Mouse (Mus musculus) heart, embryonic 13.5 days (tissue): ENCODE data around the gene Lbr. TPM values are rescaled to one million over a fixed set of nuclear protein-coding genes. Genes with fewer than 3 reads are reported as not detected.

Source experiments
- ATAC-seq: fragments of 200-750 bp; cut with Nextera tagmentation; 2 replicates; pipeline ENCODE4 v1.8.0; 2017; ENCODE audit warnings: moderate TSS enrichment; ENCODE audit not compliant: insufficient number of reproducible peaks, low FRiP score, low TSS enrichment; ENCODE audit errors: extremely low read depth
- H3K27ac ChIP-seq: fragments of 300-500 bp; sonication (generic); replicated peaks from 2 replicates; pipeline ENCODE4 v1.5.1; 2015; ENCODE audit warnings: moderate library complexity, mild to moderate bottlenecking, inconsistent platforms
- H3K27me3 ChIP-seq: fragments of 300-500 bp; sonication (generic); replicated peaks from 2 replicates; pipeline ENCODE4 v1.6.1; 2015; ENCODE audit warnings: mild to moderate bottlenecking, inconsistent platforms
- H3K36me3 ChIP-seq: fragments of 300-500 bp; sonication (generic); 2 replicates; pipeline ENCODE4 v1.6.1; 2015; ENCODE audit warnings: mild to moderate bottlenecking, inconsistent platforms
- H3K4me1 ChIP-seq: fragments of 300-500 bp; sonication (generic); 2 replicates; pipeline ENCODE4 v1.6.1; 2015; ENCODE audit warnings: inconsistent platforms
- H3K4me2 ChIP-seq: fragments of 300-500 bp; sonication (generic); 2 replicates; pipeline ENCODE4 v1.6.1; 2015; ENCODE audit warnings: inconsistent platforms, mild to moderate bottlenecking, moderate library complexity
- H3K4me3 ChIP-seq: fragments of 300-500 bp; sonication (generic); 2 replicates; pipeline ENCODE4 v1.5.1; 2015; ENCODE audit warnings: moderate library complexity, mild to moderate bottlenecking, inconsistent platforms
- H3K9ac ChIP-seq: fragments of 300-500 bp; sonication (generic); 2 replicates; pipeline ENCODE4 v1.6.1; 2015; ENCODE audit warnings: inconsistent platforms, mild to moderate bottlenecking, moderate library complexity
- H3K9me3 ChIP-seq: fragments of 300-500 bp; sonication (generic); 2 replicates; pipeline ENCODE4 v1.6.1; 2016; ENCODE audit warnings: inconsistent platforms
- WGBS: fragments of 180-500 bp; shearing (Covaris S2); methylation state at CpG from one replicate; pipeline ENCODE4 v1.1.7; 2015; ENCODE audit warnings: mixed read lengths; 5-methylcytosine and 5-hydroxymethylcytosine counted together
- polyA plus RNA-seq: library from polyadenylated mRNA; unstranded; fragments of >200 nt; fragmentation: Nextera tagmentation; extraction: Ambion mirVana; gene quantifications from 2 replicates; pipeline ENCODE4 v1.2.1, GENCODE M21; 2015

The Lbr gene
- polyA plus RNA-seq, 1 experiment from 2014 or later: 62.2 TPM

GRCm38 (mm10) chr1:181865863-181866216, 23.0 kb upstream of the Lbr start:
- no peaks in the 10 kb centered on the region for H3K36me3 ChIP-seq
- H3K9ac ChIP-seq: no peak overlapping the region
- no peak overlapping the region for H3K4me2 ChIP-seq
- no peaks in the 10 kb centered on the region for H3K9me3 ChIP-seq
- H3K27me3 ChIP-seq: peaks cover 13% of the 10 kb centered on the region
- peaks cover 4% of the 10 kb centered on the region; the same call in 1 of the 2 replicates for H3K4me1 ChIP-seq
- no peak for ATAC-seq
- no peak overlapping the region for H3K27ac ChIP-seq
- 65% methylated on average over 5 of the region's 5 CpGs for WGBS
- H3K4me3 ChIP-seq: no peak overlapping the region

GRCm38 (mm10) chr1:181864971-181865862, 22.4 kb upstream of the Lbr start:
- Histone ChIP-seq H3K36me3 (no peaks in the 10 kb centered on the region), H3K4me3 (no peak overlapping the region), H3K9ac (no peak overlapping the region), H3K27ac (no peak overlapping the region), H3K4me1 (peaks cover 9% of the 10 kb centered on the region), H3K9me3 (no peaks in the 10 kb centered on the region), H3K27me3 (peaks cover 13% of the 10 kb centered on the region), H3K4me2 (no peak overlapping the region)
- ATAC-seq: no peak
- WGBS: 66% methylated on average over 11 of the region's 11 CpGs

DNA sequence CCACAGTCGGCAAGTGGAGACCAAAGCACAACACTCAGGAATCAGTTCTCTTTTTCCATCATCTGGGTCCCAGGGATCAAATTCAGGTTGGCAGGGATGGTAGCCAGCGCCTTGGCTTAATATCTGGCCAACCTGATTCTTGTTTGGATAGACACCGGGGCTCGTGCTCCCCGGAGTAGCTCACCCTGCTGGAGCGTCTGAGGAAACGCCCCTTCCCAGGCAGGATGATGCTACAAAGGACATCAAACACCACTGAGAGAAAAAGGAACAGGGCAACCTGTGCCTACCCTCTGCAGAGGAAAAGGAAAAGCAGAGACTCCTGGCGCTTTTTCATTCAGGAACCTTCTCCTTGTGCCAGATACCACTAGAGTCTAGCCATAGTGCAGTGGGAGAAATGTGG, 20.6 kb upstream of the Lbr start:
- Histone ChIP-seq H3K4me1 (peaks cover 9% of the 10 kb centered on the region), H3K4me3 (no peak overlapping the region), H3K9ac (no peak overlapping the region), H3K27me3 (peaks cover 13% of the 10 kb centered on the region), H3K27ac (no peak overlapping the region), H3K36me3 (no peaks in the 10 kb centered on the region), H3K9me3 (no peaks in the 10 kb centered on the region), H3K4me2 (no peak overlapping the region)
- 32% methylated on average over 8 of the region's 8 CpGs for WGBS
- ATAC-seq: no peak

DNA sequence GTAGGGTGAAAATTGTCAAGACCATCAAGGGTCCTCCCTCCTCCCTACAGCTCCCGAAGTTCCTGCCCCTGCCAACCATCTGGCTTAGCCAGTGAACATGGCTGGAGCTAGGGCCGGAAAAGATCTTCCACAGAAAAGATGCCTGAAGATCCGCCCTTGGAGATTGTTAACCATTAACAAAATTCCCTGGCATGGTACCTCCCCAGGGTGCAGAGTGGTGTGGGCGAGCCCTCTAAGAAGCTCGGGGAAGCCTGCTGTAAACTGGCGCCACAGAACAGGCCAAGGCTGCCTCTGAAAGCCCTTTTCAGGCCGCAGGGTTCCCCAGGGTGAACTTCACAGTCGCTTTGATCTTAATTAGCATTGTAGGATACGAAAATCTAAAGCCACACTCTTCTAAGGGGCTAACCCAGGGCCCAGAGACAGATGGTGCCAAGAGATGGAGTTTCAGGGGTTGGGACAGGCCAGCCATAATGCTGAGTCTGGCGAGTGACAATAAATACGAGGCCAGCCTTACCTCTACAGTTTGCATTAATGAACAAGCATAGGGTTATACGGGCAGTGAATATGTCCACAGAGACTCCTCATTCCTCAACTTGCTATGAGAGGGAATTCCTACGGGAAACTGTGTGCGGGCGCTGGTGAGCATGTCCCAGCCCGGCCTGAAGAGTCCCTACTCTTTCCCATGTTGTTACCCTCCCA, 20.0 kb upstream of the Lbr start:
- no peak overlapping the region for H3K27ac ChIP-seq
- no peak overlapping the region for H3K9ac ChIP-seq
- peaks cover 13% of the 10 kb centered on the region for H3K27me3 ChIP-seq
- WGBS: 55% methylated on average over 16 of the region's 16 CpGs
- no peaks in the 10 kb centered on the region for H3K36me3 ChIP-seq
- H3K4me1 ChIP-seq: peaks cover 9% of the 10 kb centered on the region
- H3K4me3 ChIP-seq: no peak overlapping the region
- no peak overlapping the region for H3K4me2 ChIP-seq
- no peaks in the 10 kb centered on the region for H3K9me3 ChIP-seq
- no peak for ATAC-seq

- H3K9me3 ChIP-seq: no peaks in the 10 kb centered on the region
- ATAC-seq: no peak
- 71% methylated on average over 2 of the region's 2 CpGs for WGBS
Observed at GRCm38 (mm10) chr1:181861181-181861902, 18.5 kb upstream of the Lbr start.

GRCm38 (mm10) chr1:181860659-181861058, 17.8 kb upstream of the Lbr start:
- Histone ChIP-seq H3K9me3 (no peaks in the 10 kb centered on the region), H3K4me2 (no peak overlapping the region), H3K36me3 (no peaks in the 10 kb centered on the region), H3K9ac (no peak overlapping the region), H3K27me3 (peaks cover 13% of the 10 kb centered on the region), H3K4me3 (no peak overlapping the region), H3K4me1 (peaks cover 9% of the 10 kb centered on the region), H3K27ac (peak overlapping the region; percentile 36; the same call in 1 of the 2 replicates)
- 21% methylated on average over 5 of the region's 5 CpGs for WGBS
- peak; percentile 32; the same call in 1 of the 2 replicates for ATAC-seq

More at GRCm38 (mm10) chr1:181861181-181861902, 18.5 kb upstream of the Lbr start:
- H3K27me3 ChIP-seq: peaks cover 13% of the 10 kb centered on the region
- peak overlapping the region; percentile 36; the same call in 1 of the 2 replicates for H3K27ac ChIP-seq
- H3K4me2 ChIP-seq: no peak overlapping the region
- H3K4me1 ChIP-seq: peaks cover 9% of the 10 kb centered on the region
- H3K36me3 ChIP-seq: no peaks in the 10 kb centered on the region
- H3K4me3 ChIP-seq: no peak overlapping the region
- H3K9ac ChIP-seq: no peak overlapping the region

- H3K27ac ChIP-seq: no peak overlapping the region
- no peak for ATAC-seq
- no peak overlapping the region for H3K4me2 ChIP-seq
- H3K9ac ChIP-seq: no peak overlapping the region
- 70% methylated on average over 2 of the region's 2 CpGs for WGBS
- peaks cover 29% of the 10 kb centered on the region for H3K4me1 ChIP-seq
- no peaks in the 10 kb centered on the region for H3K9me3 ChIP-seq
- no peak overlapping the region for H3K4me3 ChIP-seq
- H3K27me3 ChIP-seq: no peaks in the 10 kb centered on the region
- no peaks in the 10 kb centered on the region for H3K36me3 ChIP-seq
Observed at GRCm38 (mm10) chr1:181856329-181856728, 13.5 kb upstream of the Lbr start.

DNA sequence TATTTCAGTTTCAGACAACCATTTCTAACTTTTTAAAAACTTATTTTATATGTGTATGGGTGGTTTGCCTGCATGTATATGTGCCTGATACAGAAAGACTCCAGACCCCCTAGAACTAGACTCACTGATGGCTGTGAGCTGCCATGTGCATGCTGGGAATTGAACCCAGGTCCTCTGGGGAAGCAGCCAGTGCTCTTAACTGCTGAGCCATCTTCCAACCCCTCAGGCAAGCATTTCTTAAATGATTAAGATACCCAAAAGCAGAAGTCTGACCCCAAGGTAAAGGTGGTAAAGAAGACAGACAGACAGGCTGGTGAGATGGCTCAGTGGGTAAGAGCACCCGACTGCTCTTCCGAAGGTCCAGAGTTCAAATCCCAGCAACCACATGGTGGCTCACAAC, 12.0 kb upstream of the Lbr start:
- ATAC-seq: no peak
- H3K4me3 ChIP-seq: no peak overlapping the region
- no peaks in the 10 kb centered on the region for H3K27me3 ChIP-seq
- WGBS: 95% methylated on average over 2 of the region's 2 CpGs
- H3K4me2 ChIP-seq: no peak overlapping the region
- H3K36me3 ChIP-seq: no peaks in the 10 kb centered on the region
- no peaks in the 10 kb centered on the region for H3K9me3 ChIP-seq
- H3K4me1 ChIP-seq: peaks cover 23% of the 10 kb centered on the region
- H3K27ac ChIP-seq: no peak overlapping the region
- H3K9ac ChIP-seq: no peak overlapping the region

GRCm38 (mm10) chr1:181853081-181853736, 10.4 kb upstream of the Lbr start:
- H3K9me3 ChIP-seq: no peaks in the 10 kb centered on the region
- no peaks in the 10 kb centered on the region for H3K27me3 ChIP-seq
- WGBS: 11% methylated on average over 17 of the region's 21 CpGs
- H3K4me1 ChIP-seq: peaks cover 23% of the 10 kb centered on the region
- H3K4me3 ChIP-seq: peak overlapping the region; percentile 43
- ATAC-seq: no peak
- no peak overlapping the region for H3K27ac ChIP-seq
- no peaks in the 10 kb centered on the region for H3K36me3 ChIP-seq
- peak overlapping the region; percentile 69 for H3K9ac ChIP-seq
- H3K4me2 ChIP-seq: peak overlapping the region; percentile 67

DNA sequence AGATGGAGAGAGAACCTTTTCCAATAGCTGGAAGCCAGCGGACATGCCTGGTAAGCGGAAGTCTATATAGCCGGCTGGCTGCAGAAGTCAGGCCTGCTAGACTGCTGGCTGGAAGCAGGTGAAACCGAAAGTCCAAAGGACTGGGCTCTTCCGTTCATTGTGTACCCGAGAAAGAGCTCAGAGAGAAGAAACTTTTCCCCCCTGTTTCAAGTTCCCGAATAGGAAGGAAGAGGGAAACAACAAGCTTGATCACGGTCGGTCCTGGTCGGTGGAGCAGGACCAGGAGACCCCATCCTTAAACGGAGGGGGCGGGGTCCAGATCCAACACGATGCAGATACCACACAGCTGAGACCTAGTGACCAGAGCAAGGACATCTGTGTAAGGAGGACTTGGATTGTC, 9.6 kb upstream of the Lbr start:
- Histone ChIP-seq H3K4me3 (peak overlapping the region; percentile 43), H3K9me3 (no peaks in the 10 kb centered on the region), H3K4me1 (peaks cover 27% of the 10 kb centered on the region), H3K9ac (peak overlapping the region; percentile 69), H3K27me3 (no peaks in the 10 kb centered on the region), H3K27ac (peak overlapping the region; percentile 29; the same call in 1 of the 2 replicates), H3K4me2 (peak overlapping the region; percentile 67), H3K36me3 (no peaks in the 10 kb centered on the region)
- WGBS: 33% methylated on average over 13 of the region's 13 CpGs
- no peak for ATAC-seq
